Mouse (Mus musculus) C2C12 (cell line): Measurements from ENCODE around the gene Slc2a2.

ENCODE experiments used
- CEBPB ChIP-seq: IDR thresholded peaks from one replicate; pipeline ENCODE4 v1.6.1; 2011; ENCODE audit warnings: low read depth, mild to moderate bottlenecking, control low read depth, moderate library complexity
- CTCF ChIP-seq: IDR thresholded peaks from one replicate; pipeline ENCODE4 v1.5.1; 2011; ENCODE audit not compliant: control insufficient read depth, insufficient read depth, insufficient read length
- FOSL1 ChIP-seq: IDR thresholded peaks from one replicate; pipeline ENCODE4 v1.8.0; 2011; ENCODE audit warnings: mild to moderate bottlenecking, low read length; ENCODE audit not compliant: poor library complexity, insufficient read depth, severe bottlenecking
- MAX ChIP-seq: IDR thresholded peaks from one replicate; pipeline ENCODE4 v1.6.1; 2011; ENCODE audit warnings: mild to moderate bottlenecking, control low read depth
- USF1 ChIP-seq: IDR thresholded peaks from one replicate; pipeline ENCODE4 v1.6.1; 2011; ENCODE audit warnings: low read depth, mild to moderate bottlenecking, control low read depth, moderate library complexity

GRCm38 (mm10) chr3:28680851-28681250, 16.9 kb upstream of the Slc2a2 start:
- TF ChIP-seq CTCF (no peak), CEBPB (no peak), MAX (no peak), USF1 (no peak), FOSL1 (no peak)
